In genomic region chr6:56322799-56323198, GRCm38 (mm10) we compare ENCODE assay signal across 12 mouse cellular contexts.
DNase-seq lines count a peak whose midpoint lies in the region; ATAC-seq and TF ChIP-seq lines count a peak whose summit lies in the region.
"Had no signal": no experiment of that assay in that cellular context is flagged by ENCODE, and none has a peak within 500 bp of the region (broad histone marks: within the 10 kb centered on the region; RNA-seq: fewer than 3 reads in every experiment).

No protein-coding gene starts in this region.

- H3K27me3 ChIP-seq in forebrain, embryonic 14.5 days (replicated peaks; ENCODE audit: control insufficient read depth, insufficient read depth, low read length) = no peaks in the 10 kb centered on the region
- H3K27me3 ChIP-seq in forebrain, embryonic 11.5 days (ENCODE audit: control insufficient read depth, insufficient read depth, low read length) = no peaks in the 10 kb centered on the region
- no peaks in the 10 kb centered on the region for H3K27me3 ChIP-seq in heart, embryonic 11.5 days (ENCODE audit: control insufficient read depth, insufficient read depth, low read length)
- no peaks in the 10 kb centered on the region for H3K27me3 ChIP-seq in stomach, embryonic 16.5 days (ENCODE audit: control insufficient read depth, insufficient read depth, low read length)
- H3K27me3 ChIP-seq in kidney, adult 2 months (replicated peaks; ENCODE audit: control insufficient read depth, insufficient read depth, low read length) = no peaks in the 10 kb centered on the region
- H3K27me3 ChIP-seq: stomach, embryonic 15.5 days had no signal

- H3K36me3 ChIP-seq in forebrain, embryonic 14.5 days (ENCODE audit: control insufficient read depth, insufficient read depth, low read length) = no peaks in the 10 kb centered on the region
- no peaks in the 10 kb centered on the region for H3K36me3 ChIP-seq in forebrain, embryonic 11.5 days (ENCODE audit: control insufficient read depth, insufficient read depth, low read length)
- no peaks in the 10 kb centered on the region for H3K36me3 ChIP-seq in heart, embryonic 11.5 days (ENCODE audit: control insufficient read depth, insufficient read depth, low read length)
- no peaks in the 10 kb centered on the region for H3K36me3 ChIP-seq in stomach, embryonic 16.5 days (ENCODE audit: control insufficient read depth, insufficient read depth, low read length)
- H3K36me3 ChIP-seq in kidney, adult 2 months (ENCODE audit: control insufficient read depth, insufficient read depth, low read length) = no peaks in the 10 kb centered on the region
- H3K36me3 ChIP-seq: stomach, embryonic 15.5 days had no signal

- no peaks in the 10 kb centered on the region for H3K9me3 ChIP-seq in forebrain, embryonic 14.5 days (replicated peaks; ENCODE audit: control insufficient read depth, low read length)
- no peaks in the 10 kb centered on the region for H3K9me3 ChIP-seq in forebrain, embryonic 11.5 days (ENCODE audit: control insufficient read depth, low read length)
- no peaks in the 10 kb centered on the region for H3K9me3 ChIP-seq in heart, embryonic 11.5 days (replicated peaks; ENCODE audit: control insufficient read depth, low read length)
- no peaks in the 10 kb centered on the region for H3K9me3 ChIP-seq in stomach, embryonic 16.5 days (replicated peaks; ENCODE audit: control insufficient read depth, low read length)
- H3K9me3 ChIP-seq: stomach, embryonic 15.5 days had no signal

- TF ChIP-seq CTCF in kidney, adult 2 months (conservative IDR thresholded peaks at IDR 0.05; ENCODE audit: insufficient read depth, insufficient read length, low read depth, low read length) = no peak

- H3K4me1 ChIP-seq in forebrain, embryonic 14.5 days (ENCODE audit: control insufficient read depth, insufficient read depth, low read length) = peaks cover 3% of the 10 kb centered on the region; the same call in 1 of the 2 replicates
- peaks cover 4% of the 10 kb centered on the region; the same call in 1 of the 2 replicates for H3K4me1 ChIP-seq in forebrain, embryonic 11.5 days (replicated peaks; ENCODE audit: control insufficient read depth, insufficient read depth, low read length)
- H3K4me1 ChIP-seq in heart, embryonic 11.5 days (ENCODE audit: control insufficient read depth, insufficient read depth, low read length) = peaks cover 9% of the 10 kb centered on the region
- no peaks in the 10 kb centered on the region for H3K4me1 ChIP-seq in stomach, embryonic 16.5 days (ENCODE audit: control insufficient read depth, insufficient read depth, low read length)
- H3K4me1 ChIP-seq in kidney, adult 2 months (ENCODE audit: control insufficient read depth, insufficient read depth, low read length) = no peaks in the 10 kb centered on the region
- H3K4me1 ChIP-seq: stomach, embryonic 15.5 days had no signal

- WGBS in forebrain, embryonic 14.5 days = 20% methylated on average over 3 of the region's 3 CpGs
- WGBS in forebrain, embryonic 11.5 days = 19% methylated on average over 3 of the region's 3 CpGs
- WGBS in heart, embryonic 11.5 days (ENCODE audit: insufficient replicate concordance) = 6% methylated on average over 3 of the region's 3 CpGs
- 17% methylated on average over 3 of the region's 3 CpGs for WGBS in stomach, embryonic 16.5 days
- WGBS in kidney, adult 2 months = 17% methylated on average over 3 of the region's 3 CpGs

- TF ChIP-seq POLR2A in kidney, adult 2 months (IDR thresholded peaks at IDR 0.05; ENCODE audit: low read depth, low read length) = no peak

- no peak overlapping the region for H3K4me3 ChIP-seq in forebrain, embryonic 14.5 days (ENCODE audit: low read depth, low read length)
- no peak overlapping the region for H3K4me3 ChIP-seq in forebrain, embryonic 11.5 days (ENCODE audit: low read depth, low read length)
- H3K4me3 ChIP-seq in heart, embryonic 11.5 days (ENCODE audit: low read depth, low read length) = no peak overlapping the region
- H3K4me3 ChIP-seq in stomach, embryonic 16.5 days (replicated peaks; ENCODE audit: low read length) = no peak overlapping the region
- H3K4me3 ChIP-seq in kidney, adult 2 months (ENCODE audit: insufficient read depth, low read depth, low read length) = no peak overlapping the region
- H3K4me3 ChIP-seq: stomach, embryonic 15.5 days had no signal

- H3K4me2 ChIP-seq in forebrain, embryonic 14.5 days (ENCODE audit: low read length) = no peak overlapping the region
- H3K4me2 ChIP-seq in forebrain, embryonic 11.5 days (ENCODE audit: low read depth, low read length, severe bottlenecking) = no peak overlapping the region
- H3K4me2 ChIP-seq in heart, embryonic 11.5 days = 0 out of 2 replicates have a peak overlapping the region, but pooled peaks have one; percentile 6
- no peak overlapping the region for H3K4me2 ChIP-seq in stomach, embryonic 16.5 days (ENCODE audit: low read depth, low read length)
- H3K4me2 ChIP-seq: stomach, embryonic 15.5 days had no signal

- peak; percentile 67; the same call in 1 of the 2 replicates for ATAC-seq in forebrain, embryonic 14.5 days
- no peak for ATAC-seq in forebrain, embryonic 11.5 days (replicated peaks; ENCODE audit: low FRiP score)
- ATAC-seq in heart, embryonic 11.5 days (replicated peaks; ENCODE audit: insufficient number of reproducible peaks, low FRiP score, low TSS enrichment) = no peak
- ATAC-seq in stomach, embryonic 16.5 days (ENCODE audit: insufficient read depth, low FRiP score) = peak; percentile 44; the same call in 1 of the 2 replicates
- ATAC-seq: hindbrain, embryonic 16.5 days; lung, postnatal 0 days had no signal

- no peak overlapping the region for H3K27ac ChIP-seq in forebrain, embryonic 14.5 days (ENCODE audit: low read depth, low read length)
- H3K27ac ChIP-seq in forebrain, embryonic 11.5 days (ENCODE audit: low read depth, low read length) = no peak overlapping the region
- no peak overlapping the region for H3K27ac ChIP-seq in heart, embryonic 11.5 days (ENCODE audit: low read depth, low read length)
- H3K27ac ChIP-seq in stomach, embryonic 16.5 days (ENCODE audit: low read length) = 0 out of 2 replicates have a peak overlapping the region, but pooled peaks have one; percentile 11
- no peak overlapping the region for H3K27ac ChIP-seq in kidney, adult 2 months (ENCODE audit: insufficient read depth, low read depth, low read length)
- H3K27ac ChIP-seq: stomach, embryonic 15.5 days had no signal

- DNase-seq in forebrain, embryonic 14.5 days (ENCODE audit: low spot score) = peak; percentile 49
- no peak for DNase-seq in forebrain, embryonic 11.5 days (ENCODE audit: low spot score)
- DNase-seq in retina, postnatal 1 day = peak; percentile 5
- DNase-seq in retina, embryonic 14.5 days (ENCODE audit: low spot score) = no peak
- no peak for DNase-seq in layer of hippocampus, adult 8-10 months (ENCODE audit: low spot score in 2 of 2)
- DNase-seq in kidney, adult 2 months = no peak
- DNase-seq: layer of hippocampus, postnatal 36 days had no signal

- no peak overlapping the region for H3K9ac ChIP-seq in forebrain, embryonic 14.5 days (ENCODE audit: low read length)
- no peak overlapping the region for H3K9ac ChIP-seq in forebrain, embryonic 11.5 days (ENCODE audit: low read length)
- no peak overlapping the region for H3K9ac ChIP-seq in heart, embryonic 11.5 days (ENCODE audit: low read depth, low read length)
- H3K9ac ChIP-seq in stomach, embryonic 16.5 days (ENCODE audit: low read length) = no peak overlapping the region
- H3K9ac ChIP-seq: stomach, embryonic 15.5 days had no signal

Comparison
In these comparisons a context has a peak if more than half of its experiments do, and no peak if none do; other contexts are left out.
1. ATAC-seq: peak in forebrain, embryonic 14.5 days (single experiment) and stomach, embryonic 16.5 days (single experiment); none in forebrain, embryonic 11.5 days (single experiment) and heart, embryonic 11.5 days (single experiment).
2. DNase-seq: peak in forebrain, embryonic 14.5 days (single experiment) and retina, postnatal 1 day (single experiment); none in forebrain, embryonic 11.5 days (single experiment), retina, embryonic 14.5 days (single experiment), layer of hippocampus, adult 8-10 months (0 of 2) and kidney, adult 2 months (single experiment).